Mouse (Mus musculus): ENCODE measurements around the gene Vangl1. TPM values are rescaled to one million over a fixed set of nuclear protein-coding genes. Genes with fewer than 3 reads are reported as not detected.

Gene Vangl1
- polyA plus RNA-seq, 1 experiment from 2014 or later = 28.4 TPM

DNA sequence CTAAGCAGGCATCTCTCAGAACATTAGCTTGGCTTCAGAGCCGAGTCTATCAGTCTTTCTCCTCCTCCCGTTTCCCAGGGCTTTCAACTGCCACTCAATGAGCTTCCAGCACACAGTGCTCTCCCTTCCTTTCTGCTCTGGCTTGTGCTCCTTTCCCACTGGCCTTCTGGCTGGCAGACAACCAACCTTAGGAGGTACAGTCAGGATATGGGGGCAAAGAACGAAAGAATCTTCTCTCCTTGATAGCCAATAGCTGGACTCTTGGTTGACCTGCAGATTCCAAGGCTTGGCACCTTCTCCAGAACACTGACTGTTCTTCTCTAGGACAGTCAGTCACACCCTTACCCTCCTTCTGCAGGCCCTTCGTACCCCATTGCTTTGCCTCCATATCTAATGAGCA lies 5.3 kb downstream of the Vangl1 start:
- TF ChIP-seq CTCF (IDR thresholded peaks at IDR 0.05; ENCODE audit: low read depth) = no peak
- H3K9ac ChIP-seq = no peak overlapping the region
- peaks cover 47% of the 10 kb centered on the region for H3K4me1 ChIP-seq (ENCODE audit: insufficient read depth)
- H3K27ac ChIP-seq (ENCODE audit: low read depth) = no peak overlapping the region
- H3K36me3 ChIP-seq (ENCODE audit: insufficient read depth) = peaks cover 8% of the 10 kb centered on the region; the same call in 1 of the 2 replicates
- 51% methylated on average over 4 of the region's 4 CpGs for WGBS
- no peak overlapping the region for H3K4me3 ChIP-seq (ENCODE audit: low read depth, low read length)
- no peak overlapping the region for H3K4me2 ChIP-seq
- ATAC-seq (ENCODE audit: insufficient read depth) (no peak), DNase-seq (no peak)
- no peaks in the 10 kb centered on the region for H3K9me3 ChIP-seq (ENCODE audit: low read depth, low read length)
- no peaks in the 10 kb centered on the region for H3K27me3 ChIP-seq (ENCODE audit: insufficient read depth, low read length)

DNA sequence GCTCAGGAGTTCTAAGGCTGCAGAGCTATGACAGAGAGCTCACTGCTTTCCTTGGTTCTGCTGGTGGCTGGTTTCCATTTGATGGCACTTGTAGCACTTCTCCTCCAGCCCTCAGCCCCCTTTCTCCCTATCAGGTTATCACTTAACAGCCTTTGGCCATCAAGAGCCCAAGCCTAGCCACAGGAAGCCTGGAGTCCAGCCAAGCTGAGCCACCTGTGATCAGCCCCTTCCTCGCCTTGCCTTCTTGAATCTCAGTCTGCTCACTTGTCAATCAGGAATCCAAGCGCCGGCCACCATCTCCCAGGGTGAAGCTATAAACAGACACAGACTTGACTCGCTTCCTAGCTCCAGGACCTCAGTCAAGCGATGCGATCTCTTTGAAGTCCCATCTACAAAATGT lies 6.0 kb downstream of the Vangl1 start:
- H3K27me3 ChIP-seq (ENCODE audit: insufficient read depth, low read length) = no peaks in the 10 kb centered on the region
- peaks cover 55% of the 10 kb centered on the region for H3K4me1 ChIP-seq (ENCODE audit: insufficient read depth)
- H3K4me3 ChIP-seq (ENCODE audit: low read depth, low read length) = no peak overlapping the region
- H3K4me2 ChIP-seq = no peak overlapping the region
- H3K27ac ChIP-seq (ENCODE audit: low read depth) = peak overlapping the region; percentile 27; the same call in 1 of the 2 replicates
- H3K9me3 ChIP-seq (ENCODE audit: low read depth, low read length) = no peaks in the 10 kb centered on the region
- DNase-seq = no peak
- no peak overlapping the region for H3K9ac ChIP-seq
- 54% methylated on average over 6 of the region's 6 CpGs for WGBS
- TF ChIP-seq CTCF (IDR thresholded peaks at IDR 0.05; ENCODE audit: low read depth) = no peak
- ATAC-seq (ENCODE audit: insufficient read depth) = no peak
- H3K36me3 ChIP-seq (ENCODE audit: insufficient read depth) = peaks cover 8% of the 10 kb centered on the region; the same call in 1 of the 2 replicates

DNA sequence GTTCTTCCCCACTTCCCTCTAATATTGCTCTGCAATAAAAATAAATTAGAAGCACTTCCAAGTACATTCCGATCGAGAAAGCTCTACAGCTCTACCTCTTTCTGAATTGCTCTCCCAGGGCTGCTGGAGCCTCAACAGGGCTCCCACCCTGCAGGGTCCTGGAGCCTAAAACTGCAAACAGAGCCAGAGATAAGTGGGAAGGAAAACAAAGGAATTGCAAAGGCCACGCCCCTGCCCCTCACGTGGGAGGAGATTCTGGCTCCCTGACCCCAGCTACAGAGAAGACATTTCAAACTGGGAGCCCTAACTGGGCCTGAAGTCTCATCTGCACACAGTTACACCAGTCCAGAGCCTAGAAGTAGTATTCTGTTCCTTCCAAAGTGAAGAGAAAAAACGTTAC lies 6.7 kb downstream of the Vangl1 start:
- ATAC-seq (ENCODE audit: insufficient read depth) = no peak
- Histone ChIP-seq H3K9ac (no peak overlapping the region), H3K36me3 (ENCODE audit: insufficient read depth) (peaks cover 8% of the 10 kb centered on the region; the same call in 1 of the 2 replicates), H3K27me3 (ENCODE audit: insufficient read depth, low read length) (no peaks in the 10 kb centered on the region), H3K27ac (ENCODE audit: low read depth) (peak overlapping the region; percentile 12; the same call in 1 of the 2 replicates), H3K4me2 (peak overlapping the region; percentile 20; the same call in 1 of the 2 replicates), H3K4me3 (ENCODE audit: low read depth, low read length) (no peak overlapping the region), H3K4me1 (ENCODE audit: insufficient read depth) (peaks cover 61% of the 10 kb centered on the region), H3K9me3 (ENCODE audit: low read depth, low read length) (no peaks in the 10 kb centered on the region)
- peak; percentile 56 for DNase-seq
- WGBS = 14% methylated on average over 5 of the region's 5 CpGs
- no peak for TF ChIP-seq CTCF (IDR thresholded peaks at IDR 0.05; ENCODE audit: low read depth)

DNA sequence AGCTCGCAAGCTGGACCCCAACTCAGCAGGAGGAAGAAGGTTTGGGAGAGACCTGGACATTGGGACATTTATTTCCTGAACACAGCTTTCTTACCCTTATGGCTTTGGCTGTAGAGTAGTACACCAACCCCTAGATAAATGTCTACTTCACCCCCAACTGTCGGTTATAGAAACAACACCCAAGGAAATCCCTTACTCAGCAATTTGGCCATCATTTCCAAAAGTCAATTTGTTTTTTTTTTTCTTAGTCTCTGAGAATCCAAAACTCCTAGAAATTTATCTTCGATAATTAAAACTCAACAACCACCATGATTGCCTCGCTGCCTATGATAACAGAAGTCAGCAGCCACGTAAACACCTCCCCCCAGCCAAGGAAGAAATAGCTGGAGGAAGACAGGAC lies 7.3 kb downstream of the Vangl1 start:
- WGBS = 68% methylated on average over 5 of the region's 5 CpGs
- H3K4me2 ChIP-seq = no peak overlapping the region
- ATAC-seq (ENCODE audit: insufficient read depth) (no peak), DNase-seq (no peak)
- H3K9me3 ChIP-seq (ENCODE audit: low read depth, low read length) = no peaks in the 10 kb centered on the region
- H3K9ac ChIP-seq = no peak overlapping the region
- no peak for TF ChIP-seq CTCF (IDR thresholded peaks at IDR 0.05; ENCODE audit: low read depth)
- no peak overlapping the region for H3K27ac ChIP-seq (ENCODE audit: low read depth)
- peaks cover 8% of the 10 kb centered on the region; the same call in 1 of the 2 replicates for H3K36me3 ChIP-seq (ENCODE audit: insufficient read depth)
- peaks cover 66% of the 10 kb centered on the region for H3K4me1 ChIP-seq (ENCODE audit: insufficient read depth)
- no peak overlapping the region for H3K4me3 ChIP-seq (ENCODE audit: low read depth, low read length)
- H3K27me3 ChIP-seq (ENCODE audit: insufficient read depth, low read length) = no peaks in the 10 kb centered on the region

DNA sequence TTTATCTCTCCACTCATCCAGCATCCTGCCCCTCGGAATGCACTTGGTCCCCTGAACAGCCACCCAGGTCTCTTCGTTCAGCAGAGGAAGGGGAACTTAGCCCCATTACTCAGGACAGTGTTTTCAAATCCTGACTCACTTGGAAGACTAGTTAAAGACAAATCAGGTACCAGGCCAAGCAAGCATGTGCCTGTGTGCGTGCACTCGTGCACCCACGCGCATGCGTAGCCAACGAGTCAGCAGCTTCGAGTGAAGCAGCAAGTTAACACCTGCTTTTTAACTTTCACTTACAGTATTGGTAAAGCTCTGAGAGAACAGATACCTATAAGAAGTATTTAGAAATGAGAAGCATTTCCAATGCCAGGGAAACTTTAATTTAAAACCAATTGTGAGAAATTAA lies 8.3 kb downstream of the Vangl1 start:
- H3K27ac ChIP-seq (ENCODE audit: low read depth) = no peak overlapping the region
- no peaks in the 10 kb centered on the region for H3K27me3 ChIP-seq (ENCODE audit: insufficient read depth, low read length)
- no peak for TF ChIP-seq CTCF (IDR thresholded peaks at IDR 0.05; ENCODE audit: low read depth)
- DNase-seq (no peak), ATAC-seq (ENCODE audit: insufficient read depth) (no peak)
- no peaks in the 10 kb centered on the region for H3K9me3 ChIP-seq (ENCODE audit: low read depth, low read length)
- H3K4me3 ChIP-seq (ENCODE audit: low read depth, low read length) = no peak overlapping the region
- peaks cover 70% of the 10 kb centered on the region for H3K4me1 ChIP-seq (ENCODE audit: insufficient read depth)
- H3K9ac ChIP-seq = no peak overlapping the region
- H3K4me2 ChIP-seq = no peak overlapping the region
- 76% methylated on average over 9 of the region's 9 CpGs for WGBS
- H3K36me3 ChIP-seq (ENCODE audit: insufficient read depth) = peaks cover 8% of the 10 kb centered on the region; the same call in 1 of the 2 replicates

DNA sequence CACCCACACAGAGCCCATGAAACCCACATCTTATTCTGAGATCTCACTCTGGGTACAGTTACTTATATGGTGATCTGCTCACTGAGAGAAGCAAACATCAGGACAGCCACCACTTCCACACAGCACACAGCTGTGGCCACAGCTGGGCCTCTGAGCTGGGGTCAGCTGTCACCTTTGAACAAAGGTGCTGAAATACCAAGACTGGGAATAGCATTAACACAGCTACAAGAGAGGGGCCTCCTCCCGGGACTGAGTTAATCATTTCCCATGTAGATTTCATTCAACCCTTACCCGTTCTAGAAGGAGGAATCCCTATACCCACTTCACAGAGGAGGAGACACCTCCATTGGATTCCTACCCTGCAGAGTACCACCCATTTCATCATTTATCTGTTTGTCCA lies 8.7 kb downstream of the Vangl1 start:
- Histone ChIP-seq H3K9ac (no peak overlapping the region), H3K4me3 (ENCODE audit: low read depth, low read length) (no peak overlapping the region), H3K27me3 (ENCODE audit: insufficient read depth, low read length) (no peaks in the 10 kb centered on the region), H3K9me3 (ENCODE audit: low read depth, low read length) (no peaks in the 10 kb centered on the region), H3K36me3 (ENCODE audit: insufficient read depth) (peaks cover 8% of the 10 kb centered on the region; the same call in 1 of the 2 replicates), H3K4me1 (ENCODE audit: insufficient read depth) (peaks cover 70% of the 10 kb centered on the region), H3K4me2 (no peak overlapping the region), H3K27ac (ENCODE audit: low read depth) (no peak overlapping the region; the same call in 1 of the 2 replicates)
- no peak for TF ChIP-seq CTCF (IDR thresholded peaks at IDR 0.05; ENCODE audit: low read depth)
- ATAC-seq (ENCODE audit: insufficient read depth) (no peak), DNase-seq (no peak)
- WGBS = 48% methylated on average over 2 of the region's 2 CpGs

DNA sequence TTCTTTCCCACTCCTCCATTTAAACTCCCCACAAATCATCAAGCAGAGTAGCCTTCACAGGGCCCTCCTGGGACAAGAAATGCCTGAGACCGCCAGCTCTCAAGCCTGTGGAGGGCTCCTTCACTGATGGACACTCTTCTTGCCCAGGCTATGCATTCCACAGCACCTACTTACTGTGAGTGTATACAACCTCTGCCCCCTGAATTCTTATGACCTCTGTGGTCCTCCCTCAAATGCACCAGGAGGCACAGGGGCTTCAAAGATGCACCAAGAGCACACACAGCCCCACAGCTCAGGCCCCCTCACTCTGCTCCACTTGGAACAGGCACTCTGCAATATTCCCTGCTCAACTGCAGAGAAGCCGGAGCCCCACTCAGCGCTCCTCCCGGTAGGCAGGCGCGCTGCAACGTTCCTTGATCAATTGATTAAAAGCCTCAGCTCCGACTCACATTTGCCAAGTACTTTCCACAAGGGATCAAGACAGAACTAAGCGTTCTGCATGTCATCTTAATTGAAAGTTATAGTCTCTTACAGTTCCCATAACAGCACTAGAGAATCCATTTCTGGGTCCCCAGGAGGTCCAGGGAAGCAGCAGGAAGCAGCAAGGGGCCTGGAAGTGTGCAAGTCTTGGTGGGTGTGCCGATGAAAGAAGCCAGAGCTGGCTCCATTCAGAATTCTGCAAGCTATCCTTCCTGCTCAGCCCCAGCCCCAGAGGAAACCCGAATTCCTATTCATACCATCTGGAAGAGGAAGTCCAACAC lies 10.0 kb downstream of the Vangl1 start:
- no peak for TF ChIP-seq CTCF (IDR thresholded peaks at IDR 0.05; ENCODE audit: low read depth)
- 10% methylated on average over 11 of the region's 11 CpGs for WGBS
- peak overlapping the region; percentile 89 for H3K27ac ChIP-seq (ENCODE audit: low read depth)
- H3K4me3 ChIP-seq (ENCODE audit: low read depth, low read length) = no peak overlapping the region
- peaks cover 8% of the 10 kb centered on the region; the same call in 1 of the 2 replicates for H3K36me3 ChIP-seq (ENCODE audit: insufficient read depth)
- H3K9ac ChIP-seq = peak overlapping the region; percentile 23; the same call in 1 of the 2 replicates
- no peaks in the 10 kb centered on the region for H3K9me3 ChIP-seq (ENCODE audit: low read depth, low read length)
- peak; percentile 54 for DNase-seq
- peak; percentile 57; the same call in 1 of the 2 replicates for ATAC-seq (ENCODE audit: insufficient read depth)
- H3K27me3 ChIP-seq (ENCODE audit: insufficient read depth, low read length) = no peaks in the 10 kb centered on the region
- peak overlapping the region; percentile 47 for H3K4me2 ChIP-seq
- peaks cover 78% of the 10 kb centered on the region for H3K4me1 ChIP-seq (ENCODE audit: insufficient read depth)

Measured in lung, embryonic 14.5 days (tissue).